In the genomic region with DNA sequence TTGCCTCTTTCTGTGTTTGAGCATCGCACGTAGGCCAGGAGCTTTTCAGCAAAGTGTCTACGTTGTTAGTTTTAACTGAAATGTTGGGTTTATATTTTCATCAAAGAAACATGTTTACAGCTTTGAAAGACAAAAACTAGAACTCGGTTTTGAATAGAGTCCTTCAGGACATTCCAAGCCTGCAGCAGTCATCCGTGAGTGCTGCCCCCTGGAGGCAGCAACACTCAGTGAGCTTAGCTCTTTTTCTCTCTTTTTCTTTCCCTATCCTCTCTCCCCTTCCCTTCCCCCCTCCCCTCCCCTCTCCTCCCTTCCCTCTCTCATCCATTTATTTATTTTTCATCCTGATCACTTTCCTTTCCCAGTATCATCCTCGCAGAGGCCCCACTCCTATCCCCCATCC, we compare ENCODE assay signal across 10 mouse cellular contexts. TPM values are rescaled to one million over a fixed set of nuclear protein-coding genes. Genes with fewer than 3 reads are reported as not detected.
DNase-seq lines count a peak whose midpoint lies in the region; ATAC-seq and TF ChIP-seq lines count a peak whose summit lies in the region.
"Had no signal": no experiment of that assay in that cellular context is flagged by ENCODE, and none has a peak within 500 bp of the region (broad histone marks: within the 10 kb centered on the region; RNA-seq: fewer than 3 reads in every experiment).

No protein-coding gene starts in this region.

- no peak for DNase-seq in frontal cortex, postnatal 25 days (ENCODE audit: low spot score in 2 of 2)
- peak; percentile 13 for DNase-seq in limb, embryonic 14.5 days (ENCODE audit: low spot score)
- DNase-seq in limb, embryonic 10.5 days (ENCODE audit: low spot score) = no peak
- DNase-seq in adrenal gland, postnatal 10 days = peak; percentile 38
- peak; percentile 51 for DNase-seq in lung, postnatal 14 days
- no peak for DNase-seq in ovary, postnatal 10 days (ENCODE audit: low spot score)

- no peaks in the 10 kb centered on the region for H3K36me3 ChIP-seq in limb, embryonic 14.5 days (ENCODE audit: control insufficient read depth, insufficient read depth, low read length)
- no peaks in the 10 kb centered on the region for H3K36me3 ChIP-seq in limb, embryonic 10.5 days
- H3K36me3 ChIP-seq: embryonic facial prominence, embryonic 15.5 days; G1E had no signal

- 51% methylated on average over 6 of the region's 6 CpGs for WGBS in limb, embryonic 14.5 days
- WGBS in limb, embryonic 10.5 days = 63% methylated on average over 6 of the region's 6 CpGs

- no peak for TF ChIP-seq POLR2A in limb, embryonic 14.5 days (IDR thresholded peaks at IDR 0.05; ENCODE audit: borderline replicate concordance, extremely low read depth, insufficient read depth, insufficient read length)

- 0 out of 2 replicates have a peak, but pooled peaks have one; percentile 31 for ATAC-seq in frontal cortex, adult (ENCODE audit: low TSS enrichment)
- no peak for ATAC-seq in limb, embryonic 14.5 days (ENCODE audit: low FRiP score, low read depth)
- ATAC-seq in inflammation-experienced regulatory T-cells, adult 6 months = no peak

- no peaks in the 10 kb centered on the region for H3K4me1 ChIP-seq in limb, embryonic 14.5 days (ENCODE audit: control insufficient read depth, insufficient read depth, low read length)
- no peaks in the 10 kb centered on the region for H3K4me1 ChIP-seq in limb, embryonic 10.5 days
- H3K4me1 ChIP-seq: embryonic facial prominence, embryonic 15.5 days had no signal

- H3K9ac ChIP-seq in limb, embryonic 14.5 days (ENCODE audit: low read depth, low read length, severe bottlenecking) = no peak overlapping the region
- H3K9ac ChIP-seq: embryonic facial prominence, embryonic 15.5 days had no signal

- H3K27me3 ChIP-seq in limb, embryonic 14.5 days (ENCODE audit: control insufficient read depth, insufficient read depth, low read length) = no peaks in the 10 kb centered on the region
- H3K27me3 ChIP-seq in limb, embryonic 10.5 days (ENCODE audit: low read depth, poor library complexity, severe bottlenecking) = no peaks in the 10 kb centered on the region
- H3K27me3 ChIP-seq: embryonic facial prominence, embryonic 15.5 days had no signal

- H3K4me3 ChIP-seq in limb, embryonic 14.5 days (replicated peaks; ENCODE audit: low read length) = no peak overlapping the region
- no peak overlapping the region for H3K4me3 ChIP-seq in limb, embryonic 10.5 days
- H3K4me3 ChIP-seq: embryonic facial prominence, embryonic 15.5 days had no signal

- H3K4me2 ChIP-seq in limb, embryonic 14.5 days (replicated peaks; ENCODE audit: low read depth, low read length, severe bottlenecking) = no peak overlapping the region
- H3K4me2 ChIP-seq: embryonic facial prominence, embryonic 15.5 days had no signal

- no peaks in the 10 kb centered on the region for H3K9me3 ChIP-seq in limb, embryonic 14.5 days (ENCODE audit: control insufficient read depth, low read length)
- no peaks in the 10 kb centered on the region for H3K9me3 ChIP-seq in limb, embryonic 10.5 days (replicated peaks)
- H3K9me3 ChIP-seq: embryonic facial prominence, embryonic 15.5 days had no signal

- H3K27ac ChIP-seq in limb, embryonic 14.5 days (replicated peaks; ENCODE audit: low read depth, low read length) = no peak overlapping the region
- H3K27ac ChIP-seq in limb, embryonic 10.5 days = no peak overlapping the region
- H3K27ac ChIP-seq: embryonic facial prominence, embryonic 15.5 days had no signal

RNA-seq across cellular contexts. Expression of gene Ube2u, which starts 19.5 kb away (rescaled TPM):
- polyA plus RNA-seq in limb, embryonic 14.5 days (2012; rRNA removed) = 0.04 and 0.10 TPM in 2 replicates
- not detected in 2 replicates for polyA plus RNA-seq in limb, embryonic 14.5 days (2014; fragmentation: Nextera tagmentation; extraction: Ambion mirVana)
- 0.75 and 0.86 TPM in 2 replicates for polyA plus RNA-seq in limb, embryonic 10.5 days (2016; fragmentation: Nextera tagmentation; extraction: Ambion mirVana)
- total RNA-seq in adrenal gland, postnatal 10 days (2021) = not detected
- polyA plus RNA-seq in inflammation-experienced regulatory T-cells, adult 6 months (2017; shearing (Covaris generic)) = not detected
- total RNA-seq: G1E had no signal
- polyA plus RNA-seq: G1E had no signal

Comparison
In these comparisons a context has a peak if more than half of its experiments do, and no peak if none do; other contexts are left out.
1. DNase-seq: peak in limb, embryonic 14.5 days (single experiment), adrenal gland, postnatal 10 days (single experiment) and lung, postnatal 14 days (single experiment); none in frontal cortex, postnatal 25 days (0 of 2), limb, embryonic 10.5 days (single experiment) and ovary, postnatal 10 days (single experiment).